Mouse (Mus musculus): ENCODE measurements at regions not wholly inside any gene's neighbourhood (a gene's known extent, or its start where the extent isn't known, plus 50 kb on each side); places are given as distances from the start of the nearest gene placed in this dataset.

GRCm38 (mm10) chr5:132609251-132609650 lies 66.1 kb upstream of the Auts2 start:
- ATAC-seq (ENCODE audit: insufficient read depth, low FRiP score), result no peak
- no peak overlapping the region for H3K4me2 ChIP-seq (ENCODE audit: low read depth, low read length)
- H3K27ac ChIP-seq (ENCODE audit: low read length), result no peak overlapping the region
- no peaks in the 10 kb centered on the region for H3K27me3 ChIP-seq (ENCODE audit: control insufficient read depth, insufficient read depth, low read length)
- WGBS, result 41% methylated on average over 4 of the region's 4 CpGs
- H3K9me3 ChIP-seq (replicated peaks; ENCODE audit: control insufficient read depth, low read length), result no peaks in the 10 kb centered on the region
- no peaks in the 10 kb centered on the region for H3K36me3 ChIP-seq (ENCODE audit: control insufficient read depth, insufficient read depth, low read length)
- no peak overlapping the region for H3K9ac ChIP-seq (ENCODE audit: low read length)
- H3K4me1 ChIP-seq (ENCODE audit: control insufficient read depth, insufficient read depth, low read length), result no peaks in the 10 kb centered on the region
- H3K4me3 ChIP-seq (replicated peaks; ENCODE audit: low read length), result no peak overlapping the region

DNA sequence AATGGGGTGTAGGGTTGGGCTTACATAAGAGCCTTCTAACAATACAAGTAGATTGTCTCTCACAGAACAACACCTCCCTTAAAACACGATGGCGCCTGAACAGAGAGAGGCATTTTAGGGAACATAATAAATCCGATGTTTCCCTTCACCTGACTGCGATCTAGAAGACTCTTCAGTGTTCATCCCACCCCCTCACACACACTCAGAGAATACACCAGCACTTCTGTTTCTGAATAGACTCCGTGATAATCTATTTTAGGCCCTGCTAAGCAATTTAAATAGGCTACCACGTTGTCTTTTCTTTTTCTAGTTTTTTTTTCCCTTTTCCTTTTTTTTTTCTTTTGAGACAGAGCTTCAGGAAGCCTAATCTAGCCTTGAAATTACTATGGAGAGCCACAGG lies 63.1 kb upstream of the Auts2 start:
- Histone ChIP-seq H3K9me3 (replicated peaks; ENCODE audit: control insufficient read depth, low read length) (no peaks in the 10 kb centered on the region), H3K4me1 (ENCODE audit: control insufficient read depth, insufficient read depth, low read length) (no peaks in the 10 kb centered on the region), H3K4me3 (replicated peaks; ENCODE audit: low read length) (no peak overlapping the region), H3K27ac (ENCODE audit: low read length) (no peak overlapping the region), H3K9ac (ENCODE audit: low read length) (no peak overlapping the region), H3K4me2 (ENCODE audit: low read depth, low read length) (no peak overlapping the region), H3K27me3 (ENCODE audit: control insufficient read depth, insufficient read depth, low read length) (no peaks in the 10 kb centered on the region), H3K36me3 (ENCODE audit: control insufficient read depth, insufficient read depth, low read length) (no peaks in the 10 kb centered on the region)
- WGBS, result 70% methylated on average over 6 of the region's 6 CpGs
- ATAC-seq (ENCODE audit: insufficient read depth, low FRiP score), result no peak

DNA sequence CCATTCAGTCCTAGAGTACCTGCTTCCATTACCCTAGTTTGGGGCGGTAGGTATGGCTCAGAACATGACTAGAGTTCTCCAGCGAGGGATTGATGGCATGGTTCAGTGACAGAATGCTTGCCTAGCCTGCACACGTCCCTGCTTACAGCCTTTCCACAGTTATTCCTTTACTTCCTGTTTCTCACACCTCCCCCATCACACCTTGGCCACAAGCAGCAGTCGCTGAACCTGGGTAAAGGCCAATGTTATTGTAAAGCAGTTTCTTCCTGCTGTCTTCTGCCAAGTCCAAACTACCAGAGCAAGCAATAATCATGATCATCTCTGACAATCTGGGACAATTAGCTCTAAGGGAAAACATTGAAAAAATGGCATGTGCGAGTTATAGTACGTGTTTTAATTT lies 51.7 kb upstream of the Auts2 start:
- H3K27ac ChIP-seq (ENCODE audit: low read length), result no peak overlapping the region
- H3K4me3 ChIP-seq (replicated peaks; ENCODE audit: low read length), result no peak overlapping the region
- no peak overlapping the region for H3K9ac ChIP-seq (ENCODE audit: low read length)
- WGBS, result 61% methylated on average over 6 of the region's 6 CpGs
- no peaks in the 10 kb centered on the region for H3K4me1 ChIP-seq (ENCODE audit: control insufficient read depth, insufficient read depth, low read length)
- H3K27me3 ChIP-seq (ENCODE audit: control insufficient read depth, insufficient read depth, low read length), result no peaks in the 10 kb centered on the region
- no peaks in the 10 kb centered on the region for H3K36me3 ChIP-seq (ENCODE audit: control insufficient read depth, insufficient read depth, low read length)
- no peaks in the 10 kb centered on the region for H3K9me3 ChIP-seq (replicated peaks; ENCODE audit: control insufficient read depth, low read length)
- ATAC-seq (ENCODE audit: insufficient read depth, low FRiP score), result no peak
- no peak overlapping the region for H3K4me2 ChIP-seq (ENCODE audit: low read depth, low read length)
